Mouse (Mus musculus): ENCODE results near the gene Harbi1.

DNA sequence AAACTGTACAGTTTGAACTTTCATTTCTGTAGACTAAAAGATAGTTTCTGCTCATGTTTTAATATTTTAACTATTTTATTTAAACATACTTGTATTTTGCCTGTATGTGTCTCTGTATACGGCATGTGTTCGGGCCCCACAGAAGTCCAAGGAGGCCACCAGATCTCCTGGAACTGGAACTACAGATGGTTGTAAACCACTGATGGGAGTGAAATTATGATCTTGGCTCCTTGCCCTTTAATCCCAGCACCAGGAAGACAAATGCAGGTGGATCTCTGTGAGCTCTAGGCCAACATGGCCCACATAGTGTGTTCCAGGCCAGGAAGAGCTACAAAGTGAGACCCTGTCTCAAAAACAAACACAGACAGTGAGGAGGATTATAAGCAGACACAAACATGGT, 9.3 kb upstream of the Harbi1 start:
- TF ChIP-seq CTCF (conservative IDR thresholded peaks at IDR 0.05; ENCODE audit: low read length) (no peak), NANOG (IDR thresholded peaks at IDR 0.05; ENCODE audit: borderline replicate concordance, low read length) (no peak)

Data from E14TG2a.4 (cell line).